Mouse (Mus musculus) testis, adult 2 months (tissue): ENCODE results near the gene Wdfy4. TPM values are rescaled to one million over a fixed set of nuclear protein-coding genes. Genes with fewer than 3 reads are reported as not detected.

Experiments used
- H3K27ac ChIP-seq: fragments of 200-500 bp; 2 replicates; pipeline ENCODE4 v1.5.1; 2012; ENCODE audit warnings: low read depth, low read length; ENCODE audit not compliant: control insufficient read depth, insufficient read depth
- H3K27me3 ChIP-seq: fragments of 200-500 bp; 2 replicates; pipeline ENCODE4 v1.6.1; 2012; ENCODE audit warnings: mild to moderate bottlenecking, low read length, moderate library complexity; ENCODE audit not compliant: control insufficient read depth, insufficient read depth
- H3K36me3 ChIP-seq: fragments of 200-500 bp; 2 replicates; pipeline ENCODE4 v1.6.1; 2012; ENCODE audit warnings: mild to moderate bottlenecking, low read length; ENCODE audit not compliant: control insufficient read depth, insufficient read depth
- H3K4me1 ChIP-seq: fragments of 200-500 bp; 2 replicates; pipeline ENCODE4 v1.6.1; 2012; ENCODE audit warnings: low read length; ENCODE audit not compliant: control insufficient read depth, insufficient read depth
- H3K4me3 ChIP-seq: fragments of 200-500 bp; 2 replicates; pipeline ENCODE4 v1.5.1; 2012; ENCODE audit warnings: low read depth, mild to moderate bottlenecking, low read length, moderate library complexity, mixed read lengths; ENCODE audit not compliant: control insufficient read depth
- CTCF ChIP-seq: fragments of 200-500 bp; IDR thresholded peaks from 2 replicates; pipeline ENCODE4 v1.5.1; 2012; ENCODE audit warnings: low read depth, mild to moderate bottlenecking, inconsistent platforms, low read length, moderate library complexity; ENCODE audit not compliant: control insufficient read depth, insufficient read depth, insufficient replicate concordance
- POLR2A ChIP-seq: fragments of 200-500 bp; IDR thresholded peaks from 2 replicates; pipeline ENCODE4 v1.6.1; 2012; ENCODE audit warnings: low read depth, mild to moderate bottlenecking, inconsistent platforms, low read length, moderate library complexity; ENCODE audit not compliant: control insufficient read depth
- polyA plus RNA-seq: library from polyadenylated mRNA; depleted of rRNA; stranded (reverse); fragments of >200 nt; gene quantifications from 2 replicates; pipeline ENCODE4 v1.2.3, GENCODE M21; 2012; rRNA removed

Wdfy4 gene
- polyA plus RNA-seq, result 4.0 and 4.8 TPM in 2 replicates

GRCm38 (mm10) chr14:33185068-33185800, at the start of gene Wdfy4:
Gene Wdfy4 (minus strand): TSS chr14:33185508.
- no peak within 1 kb of the TSS for H3K4me3 ChIP-seq
- H3K27me3 ChIP-seq, result no peaks in the 10 kb centered on the region
- no peaks in the 10 kb centered on the region for H3K36me3 ChIP-seq
- no peak within 1 kb of the TSS for H3K27ac ChIP-seq
- TF ChIP-seq CTCF (no peak), POLR2A (no peak)
- H3K4me1 ChIP-seq, result peaks cover 3% of the 10 kb centered on the region

DNA sequence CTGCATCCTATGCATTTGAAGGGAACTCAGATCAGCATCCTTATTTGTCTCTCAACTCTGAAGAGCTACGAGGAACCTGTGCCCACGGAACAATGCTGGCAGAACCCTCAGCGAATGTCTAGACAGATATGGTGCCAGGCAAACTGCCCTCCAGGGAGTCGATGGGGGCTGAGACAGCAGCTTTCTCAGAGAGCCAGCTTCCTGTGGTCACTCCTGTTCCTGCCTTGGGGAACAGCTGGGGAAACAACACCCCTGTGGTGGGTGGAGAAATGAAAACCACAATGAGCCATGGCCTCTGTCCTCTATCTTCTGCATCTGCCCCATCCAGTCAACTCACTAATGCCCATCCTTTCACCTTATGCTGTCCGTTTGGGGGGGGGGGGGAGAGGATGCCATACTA, 46.7 kb upstream of the Wdfy4 start:
- Histone ChIP-seq H3K27me3 (no peaks in the 10 kb centered on the region), H3K4me1 (no peaks in the 10 kb centered on the region), H3K4me3 (no peak overlapping the region), H3K36me3 (no peaks in the 10 kb centered on the region), H3K27ac (no peak overlapping the region)
- TF ChIP-seq POLR2A (no peak), CTCF (no peak)

GRCm38 (mm10) chr14:33231311-33231710, 46.0 kb upstream of the Wdfy4 start:
- H3K4me3 ChIP-seq, result no peak overlapping the region
- no peaks in the 10 kb centered on the region for H3K36me3 ChIP-seq
- H3K27me3 ChIP-seq, result no peaks in the 10 kb centered on the region
- no peak overlapping the region for H3K27ac ChIP-seq
- no peaks in the 10 kb centered on the region for H3K4me1 ChIP-seq
- TF ChIP-seq POLR2A (no peak), CTCF (no peak)

GRCm38 (mm10) chr14:33230672-33231071, 45.4 kb upstream of the Wdfy4 start:
- no peaks in the 10 kb centered on the region for H3K4me1 ChIP-seq
- H3K27me3 ChIP-seq, result no peaks in the 10 kb centered on the region
- H3K27ac ChIP-seq, result no peak overlapping the region
- TF ChIP-seq CTCF, result no peak
- TF ChIP-seq POLR2A, result no peak
- H3K4me3 ChIP-seq, result no peak overlapping the region
- no peaks in the 10 kb centered on the region for H3K36me3 ChIP-seq

GRCm38 (mm10) chr14:33225235-33225634, 39.9 kb upstream of the Wdfy4 start:
- Histone ChIP-seq H3K27ac (no peak overlapping the region), H3K4me1 (no peaks in the 10 kb centered on the region), H3K27me3 (no peaks in the 10 kb centered on the region), H3K4me3 (no peak overlapping the region), H3K36me3 (no peaks in the 10 kb centered on the region)
- TF ChIP-seq CTCF (no peak), POLR2A (no peak)

DNA sequence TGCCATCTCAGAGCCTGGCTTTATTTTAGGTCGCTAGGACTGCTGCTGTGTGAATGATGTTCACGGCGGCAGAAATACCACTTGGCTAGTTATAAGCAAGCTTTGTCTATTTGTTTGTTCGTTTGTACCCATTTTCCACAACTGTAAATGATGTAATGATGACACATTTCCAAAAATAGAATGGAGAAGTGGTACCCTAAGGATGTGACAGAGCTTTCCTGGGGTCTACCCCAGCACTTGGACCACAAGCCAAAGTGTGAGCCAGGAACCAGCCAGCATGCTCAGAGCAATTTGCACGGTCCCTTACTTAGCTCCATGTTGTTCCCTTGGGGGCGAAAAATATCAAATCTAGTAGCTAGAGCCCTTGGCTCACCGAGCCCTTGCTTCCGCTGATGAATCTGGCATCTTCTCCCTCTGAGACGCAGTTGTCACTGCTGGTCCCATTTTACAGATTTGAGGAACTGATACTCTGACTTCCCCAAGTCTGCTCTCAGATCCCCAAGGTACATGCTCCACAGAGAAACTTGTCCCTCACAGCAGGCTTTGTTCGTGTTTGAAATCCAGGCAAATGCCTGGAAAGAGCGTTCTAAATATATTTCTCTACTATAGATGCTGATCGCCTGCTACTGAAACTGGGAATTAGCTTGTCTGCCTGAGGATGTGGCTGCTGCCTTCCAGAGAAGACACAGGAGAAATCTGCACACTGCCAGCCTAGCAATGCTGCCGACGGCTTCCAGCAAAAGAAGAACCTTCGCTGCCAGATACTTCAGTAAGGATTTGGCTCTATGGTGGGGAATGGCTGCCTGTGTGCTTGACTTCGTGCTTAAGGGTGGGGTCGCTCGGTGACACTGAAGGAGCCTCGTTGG, 31.3 kb upstream of the Wdfy4 start:
- Histone ChIP-seq H3K36me3 (no peaks in the 10 kb centered on the region), H3K27me3 (no peaks in the 10 kb centered on the region), H3K27ac (no peak overlapping the region), H3K4me3 (no peak overlapping the region), H3K4me1 (peaks cover 6% of the 10 kb centered on the region)
- TF ChIP-seq CTCF (no peak), POLR2A (no peak)

DNA sequence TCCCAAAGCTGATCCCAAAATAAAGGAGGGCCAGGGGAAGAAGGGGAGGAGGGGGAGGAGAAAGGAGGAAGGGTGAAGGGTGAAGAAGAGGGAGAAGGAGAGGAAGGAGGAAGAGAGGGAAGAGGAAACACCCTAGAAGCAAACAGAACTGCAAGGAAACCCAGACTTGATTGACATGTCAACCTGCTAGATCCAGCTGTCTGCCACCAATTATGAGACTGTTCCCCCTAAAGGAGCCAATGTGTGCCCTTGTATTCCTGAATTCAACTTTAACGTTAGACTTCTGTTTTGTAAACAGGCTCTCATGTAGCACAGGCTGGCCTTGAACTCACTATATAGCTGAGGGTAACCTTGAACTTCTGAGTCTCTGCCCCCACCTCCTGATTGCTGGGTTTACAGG, 29.9 kb upstream of the Wdfy4 start:
- H3K4me3 ChIP-seq, result no peak overlapping the region

More for the DNA sequence above, 29.9 kb upstream of the Wdfy4 start:
- no peaks in the 10 kb centered on the region for H3K27me3 ChIP-seq
- TF ChIP-seq POLR2A (no peak), CTCF (no peak)
- H3K27ac ChIP-seq, result no peak overlapping the region
- H3K36me3 ChIP-seq, result no peaks in the 10 kb centered on the region
- H3K4me1 ChIP-seq, result peaks cover 6% of the 10 kb centered on the region
